Mouse (Mus musculus): ENCODE results near the gene Rps3. TPM values are rescaled to one million over a fixed set of nuclear protein-coding genes. Genes with fewer than 3 reads are reported as not detected.
"Not testable (repeated sequence)": the region's sequence is repeated elsewhere in the genome, so short reads cannot be mapped to it uniquely, and the experiment has no call there.

Gene Rps3
- 100 to 1,000 TPM; 210 to 242 TPM for total RNA-seq (2021)
- long read RNA-seq, experiment 1, transcript Rps3-201 (7 exons, 1,908 nt) = major isoform, 250 of 307 reads
- long read RNA-seq, experiment 1, partial matches to known transcripts = 53 of 307 reads
- long read RNA-seq, experiment 1, other reads (novel, unspliced or antisense) = 4 of 307 reads
- long read RNA-seq, experiment 2, transcript Rps3-201 (7 exons, 1,908 nt) = major isoform, 359 of 447 reads
- long read RNA-seq, experiment 2, partial matches to known transcripts = 84 of 447 reads
- long read RNA-seq, experiment 2, other reads (novel, unspliced or antisense) = 4 of 447 reads

GRCm38 (mm10) chr7:99483271-99483923 lies at the start of gene Rps3:
Rps3 (minus strand) TSS chr7:99483738.
- peak; percentile 89 to 92 for DNase-seq
- intact Hi-C loops (cut with DNase I) = no loop called here

- intact Hi-C loops (cut with DNase I) = no loop called here
- no peak for DNase-seq
These were observed 49.0 kb upstream of the Rps3 start for GRCm38 (mm10) chr7:99532526-99532925.

- DNase-seq = no peak
- intact Hi-C loops (cut with DNase I) = no loop called here
These were observed 48.0 kb upstream of the Rps3 start for GRCm38 (mm10) chr7:99531408-99531970.

GRCm38 (mm10) chr7:99529410-99529809 lies 45.9 kb upstream of the Rps3 start:
- DNase-seq = no peak
- intact Hi-C loops (cut with DNase I) = no loop called here

- no peak for DNase-seq
- intact Hi-C loops (cut with DNase I) = no loop called here
These were observed 45.0 kb upstream of the Rps3 start for GRCm38 (mm10) chr7:99528547-99528946.

DNA sequence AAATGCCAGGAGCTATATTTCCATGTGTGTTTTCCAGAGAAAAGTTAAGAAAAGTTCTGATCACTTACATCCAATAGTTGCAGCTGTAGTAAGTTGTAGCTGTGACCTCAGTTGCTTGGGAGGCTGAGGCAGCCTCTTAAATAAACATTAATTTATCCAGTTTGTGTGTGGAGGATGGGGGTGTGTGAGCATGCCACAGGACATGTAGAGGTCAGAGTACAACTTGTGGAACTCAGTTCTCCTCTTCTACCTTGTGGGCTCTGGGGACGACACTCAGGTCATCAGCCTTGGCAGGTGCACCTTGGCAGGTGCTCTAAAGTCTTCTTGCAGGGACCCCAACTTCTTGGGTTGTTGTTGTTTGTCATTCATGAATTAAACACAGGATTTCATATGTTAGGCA lies 40.3 kb upstream of the Rps3 start:
- no peak for DNase-seq
- intact Hi-C loops (cut with DNase I) = no loop called here

DNA sequence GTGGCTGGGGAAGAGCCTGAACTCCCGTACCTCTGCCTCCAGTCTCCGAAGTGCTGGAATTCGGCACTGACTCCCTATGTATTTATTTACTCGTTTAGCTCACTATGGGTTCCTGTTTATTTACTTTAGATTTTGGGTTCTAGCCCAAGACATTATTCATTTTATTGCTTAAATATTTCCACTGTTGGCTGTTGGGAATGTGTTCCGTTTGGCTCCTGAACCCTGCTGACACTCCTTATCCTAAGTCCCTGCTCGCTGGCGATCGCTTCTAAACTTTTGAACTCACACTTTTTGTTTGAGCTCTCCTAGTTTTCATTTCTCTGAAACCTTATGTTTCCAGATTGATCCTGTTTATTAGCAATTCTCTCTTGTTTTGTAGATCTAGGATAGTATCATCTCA lies 39.6 kb upstream of the Rps3 start:
- DNase-seq = no peak
- intact Hi-C loops (cut with DNase I) = no loop called here

- intact Hi-C loops (cut with DNase I) = no loop called here
- no peak for DNase-seq
These were observed 35.6 kb upstream of the Rps3 start for GRCm38 (mm10) chr7:99518954-99519644.

- intact Hi-C loops (cut with DNase I) = no loop called here
- no peak for DNase-seq
These were observed 33.2 kb upstream of the Rps3 start for GRCm38 (mm10) chr7:99516814-99517157.

GRCm38 (mm10) chr7:99516092-99516813 lies 32.7 kb upstream of the Rps3 start:
- DNase-seq = no peak
- intact Hi-C loops (cut with DNase I) = no loop called here

DNA sequence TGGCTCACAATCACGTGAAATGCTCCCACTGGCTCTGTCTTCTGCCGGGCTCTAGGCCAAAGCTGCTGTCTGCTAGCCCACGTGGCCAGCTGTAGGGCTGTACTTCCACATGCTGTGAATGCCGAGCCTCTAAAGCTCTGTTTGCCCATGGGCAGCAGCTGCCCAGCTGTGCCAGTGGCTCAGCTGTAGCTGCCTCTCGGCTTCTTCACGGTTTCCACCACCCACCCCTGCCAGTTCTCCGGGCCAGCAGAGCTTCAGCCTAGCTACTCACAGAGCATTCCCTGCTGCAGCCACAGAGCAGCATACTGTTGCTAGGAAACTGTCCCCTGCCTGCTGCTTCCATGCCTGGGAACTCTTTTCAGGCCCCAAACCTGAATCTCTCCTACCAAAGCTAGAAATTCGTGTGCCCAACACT lies 26.6 kb upstream of the Rps3 start:
- DNase-seq = peak in 1 of 2 experiments; percentile 27

GRCm38 (mm10) chr7:99508187-99508586 lies 24.6 kb upstream of the Rps3 start:
- DNase-seq; intact Hi-C loops (cut with DNase I): not testable (repeated sequence)

More for the DNA sequence above, 26.6 kb upstream of the Rps3 start:
- intact Hi-C loops (cut with DNase I) = no loop called here

DNA sequence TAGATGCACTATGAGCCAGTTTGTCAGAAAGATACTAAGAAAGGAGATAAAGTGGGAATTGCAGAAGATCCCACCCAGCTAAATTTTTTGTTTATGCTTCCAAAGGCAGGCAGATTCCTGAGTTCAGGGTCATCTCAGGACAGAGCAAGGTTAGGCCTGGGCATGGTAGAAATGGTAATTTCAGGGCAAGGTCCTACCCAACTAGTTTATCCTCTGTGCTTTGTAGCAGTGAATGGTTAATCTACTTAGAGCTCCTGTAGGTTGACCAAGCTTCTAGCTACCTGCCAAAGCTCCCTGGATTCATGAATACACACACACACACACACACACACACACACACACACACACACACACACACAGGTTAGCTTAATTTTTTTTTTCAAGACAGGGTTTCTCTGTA lies 21.0 kb upstream of the Rps3 start:
- intact Hi-C loops (cut with DNase I) = no loop called here

DNA sequence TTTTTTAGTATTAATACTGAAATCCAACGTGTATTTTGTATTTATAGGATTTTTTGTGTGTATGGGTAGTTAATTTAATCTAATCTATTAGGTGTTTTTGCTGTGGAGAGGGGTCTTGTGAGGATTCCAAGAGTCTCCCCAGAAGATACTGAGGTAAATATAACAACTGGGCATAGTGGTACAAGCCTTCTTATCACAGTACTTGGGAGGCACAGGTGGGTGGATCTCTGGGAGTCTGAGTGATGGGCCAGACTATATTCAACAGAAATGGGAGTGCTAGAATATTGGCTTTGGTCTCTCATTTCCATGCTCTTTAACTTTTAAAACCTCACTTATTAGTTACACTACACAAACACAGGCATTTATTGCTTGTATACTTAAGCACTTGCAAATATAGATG lies 17.6 kb upstream of the Rps3 start:
- intact Hi-C loops (cut with DNase I) = no loop called here
- DNase-seq = no peak

More for the DNA sequence above, 21.0 kb upstream of the Rps3 start:
- no peak for DNase-seq

DNA sequence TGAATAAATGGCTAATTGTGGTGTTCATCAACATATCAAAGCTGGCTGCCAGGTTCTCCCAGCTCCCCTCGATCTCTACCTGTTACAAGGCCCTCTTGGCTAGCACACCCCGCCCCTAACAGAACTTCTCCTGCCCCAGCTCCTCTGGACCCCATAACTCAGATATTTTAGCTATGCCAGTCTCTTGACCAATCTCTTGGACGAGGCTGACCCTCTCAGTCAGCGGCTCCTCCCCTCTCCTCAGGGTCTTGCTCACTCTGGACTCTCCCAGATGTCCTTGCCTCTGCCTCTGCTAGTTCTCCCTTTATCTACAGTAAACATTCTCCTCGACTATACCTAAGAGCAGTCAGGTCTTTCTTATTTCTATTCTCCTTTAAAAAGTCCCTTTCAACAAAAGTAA lies 17.1 kb upstream of the Rps3 start:
- no peak for DNase-seq
- intact Hi-C loops (cut with DNase I) = loop anchor here (1.0 kb wide), 2 partner anchors 56 to 89 kb away; no protein-coding TSS in a partner anchor

- intact Hi-C loops (cut with DNase I) = loop anchor here (1.0 kb wide), 2 partner anchors 56 to 89 kb away; no protein-coding TSS in a partner anchor
- DNase-seq = peak; percentile 67 to 72
These were observed 16.7 kb upstream of the Rps3 start for GRCm38 (mm10) chr7:99500201-99500600.

- DNase-seq = no peak
- intact Hi-C loops (cut with DNase I) = no loop called here
These were observed 15.6 kb upstream of the Rps3 start for GRCm38 (mm10) chr7:99499128-99499527.

- no peak for DNase-seq
- intact Hi-C loops (cut with DNase I) = no loop called here
These were observed 6.2 kb upstream of the Rps3 start for GRCm38 (mm10) chr7:99489708-99490107.

- intact Hi-C loops (cut with DNase I) = no loop called here
These were observed 1.1 kb upstream of the Rps3 start for GRCm38 (mm10) chr7:99484679-99485078.

DNA sequence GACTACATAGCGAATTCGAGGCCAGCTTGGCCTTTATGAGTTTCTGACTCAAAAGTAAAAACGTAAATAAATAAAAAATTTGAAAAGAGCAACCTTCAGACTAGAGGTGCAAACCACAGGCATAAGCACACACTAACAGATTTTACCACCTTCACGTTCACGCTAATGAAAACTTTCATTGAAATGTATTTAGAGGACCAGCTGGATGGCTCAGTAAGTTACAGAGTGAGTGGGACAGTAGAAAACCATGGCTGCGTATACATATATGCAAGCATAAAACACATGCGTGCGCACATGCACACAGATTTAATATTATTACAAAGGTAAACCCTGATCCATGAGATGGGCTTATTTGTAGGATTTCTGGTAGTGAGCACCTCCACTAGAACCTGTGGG lies 384 bp upstream of the Rps3 start:
- intact Hi-C loops (cut with DNase I) = no loop called here
- no peak for DNase-seq

More at GRCm38 (mm10) chr7:99484679-99485078, 1.1 kb upstream of the Rps3 start:
- DNase-seq = no peak

GRCm38 (mm10) chr7:99482637-99483036 lies 901 bp downstream of the Rps3 start:
- intact Hi-C loops (cut with DNase I) = no loop called here
- DNase-seq = no peak

Data from gastrocnemius, postnatal 36 days (tissue).